Mouse (Mus musculus) retina, postnatal 7 days (tissue): ENCODE results near the gene Sycp1.

Source experiments
- DNase-seq: peaks from one replicate; pipeline ENCODE4 v3.0.0-alpha.2; 2012; ENCODE audit warnings: low read depth, low spot score

Sycp1 gene

DNA sequence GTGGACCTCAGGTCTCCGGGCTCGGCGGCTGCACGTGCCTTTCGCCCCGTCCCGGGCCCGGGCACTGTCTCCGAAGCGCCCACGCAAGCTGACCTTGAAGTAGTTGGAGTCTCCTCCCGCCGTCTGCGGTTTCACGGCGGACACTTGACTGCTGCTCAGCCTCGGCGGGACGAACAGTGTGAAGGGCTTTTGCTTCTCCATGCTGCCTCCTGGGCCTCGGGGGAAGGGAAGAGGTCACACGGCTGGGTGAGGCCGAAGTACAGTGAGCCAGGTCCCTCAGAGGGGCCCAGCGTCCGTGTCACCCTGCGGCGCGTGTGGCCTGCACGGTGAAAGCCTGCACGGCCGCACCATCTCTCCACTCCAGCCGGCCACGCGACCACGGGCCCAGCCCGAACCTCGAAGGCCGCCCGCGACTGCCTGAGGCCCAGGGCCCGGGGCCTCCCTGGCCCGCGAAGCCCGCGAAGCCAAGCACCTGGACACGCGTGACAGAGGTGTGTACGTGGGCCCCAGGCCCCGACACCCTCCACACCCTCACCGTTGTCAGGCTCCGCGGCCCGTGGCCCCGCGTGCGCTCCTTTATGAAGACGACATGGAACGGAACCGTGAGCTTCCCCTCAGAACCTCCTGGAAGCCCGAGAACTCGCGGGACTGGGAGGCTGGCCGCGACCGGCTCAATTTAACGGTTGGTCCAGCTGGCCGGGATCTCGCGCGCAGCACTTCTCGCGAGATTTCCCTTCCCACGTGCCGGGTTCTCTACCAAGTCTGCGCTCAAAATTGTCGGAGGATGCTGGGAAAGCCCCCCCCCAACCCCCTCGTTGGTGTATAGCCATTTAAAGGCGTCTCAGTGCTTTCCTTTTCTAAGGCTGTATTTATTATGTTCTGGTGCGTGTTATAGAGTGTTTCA is at the start of gene Sycp1:
Gene Sycp1, minus strand, starts transcription at position 650 of the 904 bp plus-strand sequence.
- DNase-seq: no peak

DNA sequence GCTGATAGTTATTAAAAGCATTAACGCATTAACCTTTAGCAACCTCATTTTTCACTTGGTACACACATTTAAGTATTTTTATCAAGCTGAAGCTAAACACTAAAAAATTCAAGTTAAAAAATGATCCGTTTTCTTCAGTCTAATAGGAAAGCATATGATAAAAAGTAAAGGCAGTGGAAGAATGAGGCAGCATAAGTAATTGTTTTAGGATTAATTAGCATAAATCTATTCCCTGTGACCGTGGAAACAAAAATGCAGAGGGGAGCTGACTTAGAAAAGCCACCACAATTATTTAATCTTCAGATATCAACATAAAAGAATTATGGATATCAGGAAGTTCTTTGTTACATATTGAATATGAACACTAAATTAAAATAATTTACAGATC is 44.4 kb upstream of the Sycp1 start:
- no peak for DNase-seq

DNA sequence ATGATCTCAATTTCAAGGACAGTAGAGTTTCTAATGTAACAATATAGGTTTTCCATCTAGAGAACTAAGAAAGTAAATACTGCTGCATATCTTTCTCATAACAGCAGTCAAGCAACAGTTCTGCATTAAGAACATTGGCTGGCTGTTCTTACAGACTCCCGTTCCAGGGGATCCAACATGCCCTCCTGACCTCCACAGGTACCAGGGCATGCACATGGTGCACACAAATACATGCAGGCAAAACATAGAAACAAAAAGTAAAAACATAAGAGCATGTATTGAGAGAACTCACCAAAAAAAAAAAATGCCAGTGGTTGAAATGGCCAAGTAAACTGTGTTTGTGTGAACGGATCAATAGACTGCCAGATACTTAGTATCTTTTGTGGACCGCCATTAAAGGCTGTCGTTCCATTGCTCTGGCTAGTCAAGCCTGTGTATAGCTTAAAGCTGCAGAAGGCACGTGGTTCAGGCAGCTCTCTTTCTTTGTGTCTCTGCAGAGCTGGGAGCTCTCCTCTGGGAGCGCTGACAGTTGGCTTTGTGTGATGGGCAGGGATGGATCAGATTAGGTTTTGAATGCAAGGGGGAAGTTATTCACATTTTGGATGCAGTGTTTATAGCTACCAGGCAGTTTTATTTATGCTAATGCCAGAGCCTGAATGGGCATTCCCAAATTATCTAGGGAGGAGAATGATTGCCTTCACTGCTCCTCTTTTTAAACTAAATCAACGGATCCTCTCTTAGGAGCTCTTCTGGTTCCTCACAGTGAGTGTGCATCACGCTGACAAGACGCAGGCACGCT is 43.8 kb upstream of the Sycp1 start:
- no peak for DNase-seq

DNA sequence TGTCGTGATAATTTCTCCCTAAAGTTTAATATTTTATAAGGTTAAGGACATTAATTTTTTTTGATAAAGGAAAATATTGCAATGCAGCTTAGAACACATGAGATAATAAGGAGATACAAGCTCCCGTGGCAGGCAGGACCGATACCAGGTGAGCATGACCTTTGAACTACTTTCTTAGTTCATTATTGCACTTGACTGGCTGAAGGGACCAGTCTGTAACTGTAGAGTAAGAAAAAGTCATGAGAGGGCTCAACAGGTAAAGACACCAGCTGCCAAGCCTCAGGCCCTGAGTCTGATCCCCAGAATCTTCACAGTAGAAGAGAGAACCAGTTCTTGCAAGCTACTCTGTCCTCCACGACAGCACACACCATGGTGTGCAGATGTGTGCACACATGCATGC is 41.0 kb upstream of the Sycp1 start:
- no peak for DNase-seq

DNA sequence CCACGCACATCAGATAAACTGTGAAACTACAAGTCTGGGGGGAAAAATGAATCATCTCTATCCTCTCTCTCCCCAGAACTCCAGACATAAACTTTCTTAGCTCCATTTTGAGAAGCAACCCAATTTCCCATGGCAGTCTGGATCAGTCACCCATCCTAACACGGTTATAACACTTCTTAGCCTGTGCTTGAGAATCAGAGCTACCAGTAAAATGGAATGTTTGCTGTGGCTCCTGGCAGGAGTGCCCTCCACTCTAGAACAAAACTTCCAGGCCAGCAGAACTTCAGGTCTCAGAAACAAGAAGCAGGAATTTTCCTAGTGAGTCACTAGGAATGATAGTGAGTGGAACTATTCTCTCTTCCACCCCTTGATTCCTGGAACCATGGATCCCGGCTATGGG is 34.6 kb upstream of the Sycp1 start:
- DNase-seq: no peak

DNA sequence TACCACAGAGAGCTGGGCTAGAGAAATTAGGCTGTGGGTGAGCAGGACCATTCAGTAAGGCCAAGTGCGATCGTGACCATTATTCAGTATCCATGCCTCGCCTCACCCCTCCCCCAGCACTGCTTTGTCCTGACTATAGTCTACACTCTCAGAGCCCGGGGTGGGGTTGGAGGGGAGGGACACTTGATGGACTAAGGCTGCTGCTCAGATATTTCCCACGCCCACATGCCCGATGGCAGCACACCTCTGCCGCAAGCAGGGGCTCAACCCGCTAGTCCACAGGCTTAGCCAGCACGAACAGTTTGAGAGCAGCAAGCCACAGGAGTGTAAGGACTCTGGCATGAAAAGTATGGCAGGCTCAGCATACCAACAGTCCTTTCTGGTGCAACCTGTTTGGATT is 34.2 kb upstream of the Sycp1 start:
- no peak for DNase-seq

DNA sequence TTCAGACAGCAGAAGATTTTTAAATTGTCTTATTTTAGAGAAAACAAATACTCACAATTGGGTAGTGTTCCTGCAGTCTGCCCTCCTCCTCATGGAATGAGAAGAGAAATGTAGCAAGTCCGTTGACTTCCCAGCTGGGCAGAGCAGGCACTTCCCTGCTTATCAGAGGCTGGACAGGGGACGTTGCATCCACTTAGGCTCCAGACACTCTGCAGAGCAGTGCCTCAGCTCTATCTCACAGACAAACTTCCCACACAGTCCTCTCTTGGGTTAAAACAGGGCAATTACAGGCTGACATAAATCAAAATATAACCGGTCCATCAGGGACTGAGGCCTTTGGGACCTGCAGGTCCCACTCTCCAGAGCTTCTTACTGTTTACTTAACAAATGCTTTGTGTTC is 28.1 kb upstream of the Sycp1 start, which contains the start of gene Nr1h5:
Gene Nr1h5, minus strand, starts transcription at position 101 of the 400 bp plus-strand sequence.
- no peak for DNase-seq

DNA sequence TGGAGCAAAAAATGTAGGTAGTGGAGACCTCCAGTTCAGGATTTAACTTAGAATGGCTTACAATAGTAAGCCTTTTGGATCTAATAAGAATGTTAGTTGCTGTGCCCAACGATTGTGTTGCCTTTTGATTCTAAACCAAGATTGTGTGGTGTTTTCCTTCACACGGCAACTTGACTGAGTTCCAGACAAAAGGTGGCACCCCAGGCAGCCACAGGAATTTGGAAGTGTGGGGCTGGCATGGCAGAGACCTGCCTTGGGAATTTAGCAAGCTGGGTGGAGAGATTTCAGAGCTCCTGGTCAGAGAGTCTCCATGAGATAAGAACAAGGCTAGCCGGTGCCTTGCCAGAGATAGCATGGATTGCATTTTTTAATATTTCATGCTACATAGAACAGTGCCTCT is 19.7 kb upstream of the Sycp1 start:
- no peak for DNase-seq

DNA sequence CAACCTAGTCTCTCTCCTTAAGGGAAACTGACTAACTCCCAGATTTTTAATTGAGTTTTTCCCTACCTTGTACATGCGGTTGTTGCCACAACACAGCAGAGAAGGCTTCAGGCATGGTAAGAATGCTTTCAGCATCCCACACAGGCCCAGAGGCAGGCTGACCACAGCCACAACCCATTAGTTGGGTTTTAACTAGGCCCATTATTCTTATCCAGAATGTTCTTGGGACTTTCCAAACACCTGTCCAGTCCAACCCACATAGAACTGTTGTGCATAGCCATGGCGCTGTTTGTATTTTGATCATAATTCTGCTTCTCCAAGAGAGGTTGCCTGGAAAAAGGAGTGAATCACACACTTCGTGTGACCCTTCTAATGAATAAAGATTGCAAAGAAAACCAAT is 19.2 kb upstream of the Sycp1 start:
- DNase-seq: no peak

DNA sequence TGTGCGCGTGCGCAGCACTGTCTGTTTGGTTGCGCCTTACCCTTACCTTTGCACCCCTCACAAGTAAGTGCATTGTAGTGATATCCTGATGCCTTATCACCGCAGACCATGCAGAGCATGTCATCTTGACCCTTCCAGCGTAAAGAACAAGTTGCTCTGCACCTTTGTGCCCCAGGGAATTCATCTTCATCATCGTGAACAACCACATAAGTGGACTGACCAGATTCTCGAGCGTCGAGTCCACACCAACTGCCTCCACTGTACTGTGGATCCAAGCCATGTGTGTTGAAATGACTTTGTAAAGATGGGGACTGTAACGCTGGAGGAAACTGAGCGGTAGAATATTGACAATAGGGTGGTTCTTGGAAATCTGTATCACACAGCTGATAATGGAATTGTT is 18.6 kb upstream of the Sycp1 start:
- DNase-seq: no peak

DNA sequence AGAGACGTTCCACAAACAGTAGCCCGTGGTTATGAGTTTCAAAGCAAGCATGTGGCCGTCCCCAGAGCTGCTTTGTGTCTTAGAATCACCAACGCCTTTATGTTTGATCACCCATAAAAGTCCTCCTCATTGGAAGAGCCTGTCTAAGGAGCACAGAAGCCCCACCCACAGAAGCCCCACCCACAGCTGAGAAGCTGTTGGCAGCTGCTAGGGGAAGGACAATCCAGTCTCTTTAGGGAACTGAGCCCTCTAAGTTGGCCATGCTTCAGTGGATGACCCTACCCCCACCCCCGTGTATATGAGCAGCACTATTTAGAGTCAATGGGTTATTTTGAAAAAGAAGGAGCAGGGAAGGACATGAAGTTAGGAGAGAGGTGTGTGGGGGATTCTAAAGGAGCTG is 11.0 kb upstream of the Sycp1 start:
- DNase-seq: no peak

DNA sequence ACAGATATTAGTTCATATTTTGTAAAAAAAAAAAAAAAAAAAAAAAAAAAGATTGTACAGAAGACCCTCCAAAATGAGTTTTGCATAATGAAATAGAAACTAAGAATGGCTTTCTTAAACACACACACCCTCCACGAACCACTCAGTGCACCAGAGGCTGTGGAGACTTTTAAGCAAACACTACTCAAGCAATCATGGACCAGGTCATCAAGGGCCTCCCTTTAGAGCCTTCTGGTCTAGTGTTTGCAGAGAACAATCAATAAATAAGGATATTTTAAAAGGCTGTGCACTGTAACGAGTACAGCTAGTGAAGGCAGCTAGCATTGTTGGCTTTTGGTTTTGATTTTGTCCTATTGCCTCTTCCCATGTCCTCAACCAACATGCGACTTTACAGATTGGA is 10.4 kb upstream of the Sycp1 start:
- no peak for DNase-seq

DNA sequence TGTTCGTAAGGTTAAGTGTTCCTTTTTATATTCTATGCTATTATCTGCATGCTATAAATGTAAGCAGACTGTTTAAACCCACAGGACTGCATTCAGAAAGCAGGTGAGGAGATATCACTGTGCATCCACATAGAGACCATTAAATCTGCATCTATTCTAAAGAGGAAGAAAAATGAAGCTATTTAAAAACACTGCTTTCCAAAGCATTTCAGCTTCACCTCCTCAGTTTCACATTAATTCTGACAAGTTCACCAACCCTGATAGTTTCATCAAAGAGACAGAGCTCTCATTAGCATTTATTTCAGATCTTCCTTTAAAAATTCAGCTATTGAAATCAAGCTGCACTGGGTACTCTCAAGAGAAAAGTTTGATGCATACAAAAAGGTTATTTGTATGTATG is 2.2 kb upstream of the Sycp1 start:
- DNase-seq: no peak

DNA sequence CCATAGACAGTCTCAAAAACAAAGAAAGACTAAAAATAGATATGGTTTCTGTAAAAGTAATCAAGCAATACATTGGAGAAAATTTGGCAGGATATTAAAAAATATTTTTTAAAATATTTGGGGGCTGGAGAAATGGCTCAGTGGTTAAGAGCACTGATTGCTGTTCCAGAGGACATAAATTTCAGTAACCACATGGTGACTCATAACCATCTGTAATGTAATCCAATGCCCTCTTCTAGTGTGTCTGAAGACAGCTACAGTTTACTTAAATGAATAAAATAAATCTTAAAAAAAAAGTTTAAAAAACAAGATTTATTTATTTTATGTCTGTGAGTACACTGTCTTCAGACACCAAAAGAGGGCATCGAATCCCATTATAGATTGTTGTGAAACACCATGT is 36.8 kb downstream of the Sycp1 start:
- no peak for DNase-seq

DNA sequence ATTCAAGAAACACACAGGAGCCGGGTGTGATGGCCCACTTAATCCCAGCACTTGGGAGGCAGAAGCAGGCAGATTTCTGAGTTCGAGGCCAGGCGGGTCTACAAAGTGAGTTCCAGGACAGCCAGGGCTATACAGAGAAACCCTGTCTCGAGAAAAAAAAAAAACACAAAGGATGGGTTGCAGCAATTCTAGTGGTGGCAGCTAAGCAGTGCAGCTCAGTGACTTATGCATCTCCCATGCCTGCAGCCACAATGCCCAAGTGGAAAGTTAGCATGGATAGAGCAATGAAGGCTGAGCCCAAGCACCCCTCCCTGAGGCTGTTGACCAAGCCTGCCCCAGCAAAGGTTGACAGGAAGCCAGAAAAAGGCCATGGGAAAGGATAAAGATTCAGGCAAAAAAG is 55.4 kb downstream of the Sycp1 start:
- no peak for DNase-seq

DNA sequence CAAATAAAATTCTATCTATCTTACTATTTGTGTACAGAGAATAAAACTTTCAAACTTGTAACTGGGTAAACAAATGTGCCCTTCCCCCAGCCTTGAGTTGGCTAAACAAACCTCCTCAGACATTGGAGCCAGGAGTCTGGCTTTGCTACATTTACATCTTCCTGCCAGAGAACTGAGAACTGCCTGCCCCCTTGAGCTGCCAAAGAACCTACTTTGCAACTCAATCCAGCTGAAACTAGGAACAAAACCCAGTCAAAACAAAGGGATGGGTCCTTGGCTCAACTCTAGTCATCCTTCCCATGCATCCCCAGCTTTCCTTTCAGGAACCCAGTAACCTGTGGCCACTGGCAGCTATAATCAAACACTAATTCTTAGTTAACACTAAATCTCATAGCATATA is 87.2 kb downstream of the Sycp1 start:
- DNase-seq: no peak

DNA sequence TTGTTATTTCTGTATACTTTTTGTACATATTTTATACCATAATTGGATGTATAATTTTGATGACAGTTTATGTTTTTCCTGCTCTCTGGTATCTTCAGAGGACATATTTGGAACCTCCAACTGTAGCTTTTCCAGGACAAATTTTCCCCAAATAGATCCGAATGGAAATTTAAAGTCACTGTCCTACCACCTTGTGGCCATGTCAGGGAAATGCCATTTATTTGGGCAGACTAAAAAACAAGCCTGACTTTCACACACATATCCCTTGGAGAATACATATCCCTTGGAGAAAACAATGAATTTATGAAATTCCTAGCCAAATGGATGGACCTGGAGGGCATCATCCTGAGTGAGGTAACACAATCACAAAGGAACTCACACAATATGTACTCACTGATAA is 93.5 kb downstream of the Sycp1 start:
- DNase-seq: no peak

DNA sequence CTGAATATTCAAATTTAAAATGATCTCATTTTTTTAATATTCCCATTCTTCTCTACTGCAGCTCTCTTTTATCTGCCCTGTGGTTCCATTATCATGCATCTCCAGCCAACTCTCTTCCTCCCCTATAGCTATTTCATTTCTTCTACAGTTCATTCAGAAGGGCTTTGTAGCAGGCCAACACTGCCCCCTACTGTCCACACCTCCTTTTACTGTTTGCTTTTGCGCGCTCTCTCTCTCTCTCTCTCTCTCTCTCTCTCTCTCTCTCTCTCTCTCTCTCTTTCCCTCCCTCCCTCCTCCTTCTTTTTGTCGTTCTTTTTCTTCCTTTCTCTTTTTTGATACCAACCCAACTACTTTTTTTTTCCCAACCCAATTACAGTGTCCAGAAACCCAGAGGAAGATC is 132.0 kb downstream of the Sycp1 start:
- DNase-seq: peak; percentile 42

DNA sequence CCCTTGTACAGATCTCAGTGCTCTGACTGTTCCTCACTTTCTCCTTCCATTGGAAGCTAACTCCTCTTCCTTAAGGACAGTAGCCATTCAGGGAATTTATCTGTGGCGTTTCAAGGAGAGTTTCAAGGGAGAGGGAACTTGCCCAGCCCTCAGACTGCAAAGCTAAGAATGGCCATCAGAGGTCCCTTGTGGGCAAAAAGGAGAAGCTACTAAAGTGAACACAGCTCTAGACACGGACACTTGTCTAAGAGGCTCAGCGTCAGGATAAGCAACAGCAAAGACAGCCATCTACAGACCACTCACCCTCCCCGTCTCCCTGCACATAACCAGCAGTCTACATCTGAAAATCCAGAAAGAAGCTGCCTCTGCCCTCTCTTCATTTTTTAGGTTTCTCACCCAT is 148.5 kb downstream of the Sycp1 start:
- no peak for DNase-seq

DNA sequence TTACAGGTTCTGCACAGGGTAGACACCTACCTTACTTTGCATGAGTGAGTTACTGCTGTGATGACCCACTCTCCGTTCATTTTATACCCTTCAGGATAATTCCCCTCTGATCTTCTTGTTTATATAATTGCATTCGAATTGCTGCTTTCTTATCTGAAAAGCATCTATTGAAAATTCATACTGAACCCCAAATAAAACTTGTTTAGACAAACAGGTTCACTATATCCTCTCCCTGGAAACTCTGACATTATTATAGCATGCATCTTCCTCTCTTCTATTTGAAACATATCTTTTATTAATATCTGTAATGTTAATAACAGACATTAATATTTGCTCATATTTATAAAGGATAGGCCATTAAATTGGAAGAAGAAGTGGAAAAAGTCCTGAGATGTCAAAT is 153.3 kb downstream of the Sycp1 start, which contains the start of gene Tshb:
Gene Tshb, minus strand, starts transcription at position 101 of the 400 bp plus-strand sequence.
- no peak for DNase-seq

DNA sequence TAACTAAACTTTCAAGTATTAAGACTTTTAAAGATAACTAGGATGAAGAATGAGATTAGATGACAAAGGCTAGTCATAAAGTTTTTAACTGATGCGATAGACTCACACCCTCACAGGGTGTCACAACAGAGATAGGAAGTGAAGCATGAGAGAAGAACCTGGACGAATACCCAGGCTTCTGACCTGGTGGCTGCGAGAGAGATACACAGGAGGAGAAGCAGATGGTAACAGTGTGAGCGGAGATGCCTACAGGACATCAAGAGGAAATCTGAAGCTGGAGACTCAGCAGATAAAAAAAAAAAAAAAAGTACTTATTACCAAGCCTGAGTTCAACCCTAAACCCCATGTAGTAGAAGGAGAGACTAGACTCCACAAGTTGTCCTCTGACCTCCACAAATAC is 162.9 kb downstream of the Sycp1 start:
- DNase-seq: no peak
